Mouse (Mus musculus) layer of hippocampus, postnatal 10 days (tissue): ENCODE data around the gene Dixdc1. TPM values are rescaled to one million over a fixed set of nuclear protein-coding genes. Genes with fewer than 3 reads are reported as not detected.

Experiments
- DNase-seq, 2 experiments: peaks; one replicate each; pipeline ENCODE4 v3.0.0; 2021; ENCODE audit warnings: low spot score in 2 of 2
- long read RNA-seq: library from polyadenylated mRNA; stranded (forward); transcript quantifications from one replicate; pipeline ENCODE4 v2.0.0, GENCODE M21; 2023
- total RNA-seq, 2 experiments: library from RNA; stranded (reverse); gene quantifications; 2 replicates each; pipeline ENCODE4 v1.2.3; 2021

Gene Dixdc1
- 10 to 100 TPM; 65.0 to 66.6 TPM for total RNA-seq
- long read RNA-seq, partial matches to known transcripts, result 1 of 19 reads
- long read RNA-seq, other reads (novel, unspliced or antisense), result 16 of 19 reads

DNA sequence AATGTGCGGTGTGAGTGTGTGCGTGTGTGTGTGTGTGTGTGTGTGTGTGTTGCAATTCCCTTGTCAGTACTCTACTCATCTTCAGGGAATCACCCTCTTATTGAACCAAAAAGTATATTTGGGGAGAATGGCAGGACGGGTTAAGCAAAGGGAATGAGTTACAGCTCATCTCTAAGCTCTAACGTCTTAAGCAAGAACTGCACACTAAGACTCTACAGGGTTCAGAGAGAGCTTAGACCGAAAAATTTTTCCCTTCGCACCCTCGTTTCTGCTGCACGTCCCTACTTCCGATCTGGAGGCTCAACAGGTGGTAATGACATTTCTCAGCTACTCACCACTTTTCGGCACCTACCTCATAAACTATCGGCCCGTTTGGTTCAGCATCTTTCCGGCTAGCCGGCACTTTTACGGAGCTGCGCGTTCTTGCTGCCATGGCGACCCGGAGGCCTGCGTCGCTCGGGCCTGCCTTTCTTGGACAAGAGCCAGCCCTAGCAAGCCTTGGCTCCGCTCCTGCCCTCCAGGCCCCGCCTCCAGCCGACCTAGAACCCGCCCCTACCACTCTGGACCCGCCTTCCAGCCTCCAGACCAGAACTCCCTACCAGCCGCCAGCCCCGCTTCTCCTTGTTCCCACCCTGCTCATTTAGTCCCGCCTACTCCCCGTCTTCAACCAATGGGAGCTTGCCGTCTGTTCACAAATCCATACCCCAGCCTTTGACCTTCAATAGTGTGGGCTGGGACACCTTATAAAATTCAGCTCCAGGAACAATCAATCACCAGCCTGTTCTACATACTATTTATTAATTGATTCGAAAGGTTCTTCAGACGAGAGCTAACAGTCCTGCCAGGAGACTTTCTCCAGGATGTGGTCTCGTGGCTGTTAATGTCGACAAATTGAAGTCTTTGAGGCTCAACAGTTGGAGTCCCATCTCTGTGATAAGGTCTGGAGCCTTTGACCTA, at the start of gene Dixdc1:
Gene Dixdc1 (minus strand): TSS at position 604 of the 957 bp plus-strand sequence.
- peak; percentile 94 for DNase-seq

DNA sequence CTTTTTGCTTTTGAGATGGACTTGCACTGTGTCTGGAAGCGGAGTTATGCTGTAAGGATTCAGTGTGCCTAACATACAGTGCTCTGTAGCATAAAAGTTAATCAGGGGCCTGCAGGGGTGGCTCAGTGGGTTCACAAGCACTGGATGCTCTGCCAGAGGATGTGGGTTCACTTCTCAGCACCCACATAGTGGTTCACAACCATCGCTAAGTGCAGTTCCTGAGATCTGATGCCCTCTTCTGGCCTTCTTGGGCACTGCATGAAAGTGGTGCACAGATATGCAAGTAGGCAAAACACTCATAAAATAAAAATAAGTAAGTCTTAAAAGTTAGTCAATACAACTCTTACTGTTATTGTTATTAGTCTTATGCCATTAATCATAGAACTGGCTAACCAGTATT, 42.8 kb upstream of the Dixdc1 start:
- DNase-seq, result peak; percentile 48 to 50

DNA sequence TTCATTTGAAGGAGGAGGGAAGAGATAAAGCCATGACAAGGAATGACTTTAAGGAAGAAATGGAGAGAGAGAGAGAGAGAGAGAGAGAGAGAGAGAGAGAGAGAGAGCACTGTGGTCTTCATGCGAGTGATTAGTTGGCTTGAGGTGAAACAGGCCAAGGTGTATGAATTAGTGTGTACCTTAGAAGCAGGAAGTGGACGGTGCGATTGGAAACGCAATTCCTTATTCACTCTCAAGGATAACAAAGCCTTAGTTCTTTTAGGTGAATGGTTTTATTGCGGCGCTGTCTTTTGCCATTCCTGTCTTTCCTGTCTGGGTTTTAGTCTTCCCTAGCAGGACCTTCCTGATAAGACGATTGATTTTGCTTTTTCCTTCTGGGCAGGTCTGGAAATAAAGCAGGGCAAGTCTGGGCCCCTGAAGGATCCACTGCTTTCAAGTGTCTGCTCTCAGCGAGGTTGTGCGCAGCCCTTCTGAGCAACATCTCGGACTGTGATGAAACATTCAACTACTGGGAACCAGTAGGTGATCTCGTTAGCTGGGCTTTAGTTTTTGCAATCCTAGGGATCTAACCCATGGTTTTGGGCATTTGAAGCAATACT, 36.9 kb upstream of the Dixdc1 start:
- no peak for DNase-seq

DNA sequence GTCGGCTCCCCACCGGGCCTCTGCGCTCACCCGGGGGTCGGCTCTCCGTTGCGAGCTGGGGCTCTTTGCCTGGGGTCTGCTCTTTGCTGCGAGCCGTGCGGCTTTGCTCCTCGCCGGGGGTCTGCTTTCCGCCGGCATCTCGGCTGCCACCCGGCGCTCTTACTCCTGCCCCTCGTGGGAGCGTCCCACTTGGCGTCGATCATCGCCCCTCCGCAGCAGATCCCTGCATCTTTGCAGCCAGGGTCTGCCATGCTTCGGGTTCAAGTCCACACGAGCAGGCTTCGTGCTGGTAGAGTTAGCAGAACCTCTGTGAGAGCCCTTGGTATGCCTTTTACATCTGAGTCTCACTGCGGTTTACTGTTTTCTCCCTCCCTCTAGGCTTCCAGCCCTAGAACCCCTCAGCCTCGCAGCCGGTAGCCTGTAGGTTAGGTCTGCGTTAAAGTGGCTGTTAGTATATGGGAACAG, 36.4 kb upstream of the Dixdc1 start:
- DNase-seq, result peak; percentile 34 to 40

DNA sequence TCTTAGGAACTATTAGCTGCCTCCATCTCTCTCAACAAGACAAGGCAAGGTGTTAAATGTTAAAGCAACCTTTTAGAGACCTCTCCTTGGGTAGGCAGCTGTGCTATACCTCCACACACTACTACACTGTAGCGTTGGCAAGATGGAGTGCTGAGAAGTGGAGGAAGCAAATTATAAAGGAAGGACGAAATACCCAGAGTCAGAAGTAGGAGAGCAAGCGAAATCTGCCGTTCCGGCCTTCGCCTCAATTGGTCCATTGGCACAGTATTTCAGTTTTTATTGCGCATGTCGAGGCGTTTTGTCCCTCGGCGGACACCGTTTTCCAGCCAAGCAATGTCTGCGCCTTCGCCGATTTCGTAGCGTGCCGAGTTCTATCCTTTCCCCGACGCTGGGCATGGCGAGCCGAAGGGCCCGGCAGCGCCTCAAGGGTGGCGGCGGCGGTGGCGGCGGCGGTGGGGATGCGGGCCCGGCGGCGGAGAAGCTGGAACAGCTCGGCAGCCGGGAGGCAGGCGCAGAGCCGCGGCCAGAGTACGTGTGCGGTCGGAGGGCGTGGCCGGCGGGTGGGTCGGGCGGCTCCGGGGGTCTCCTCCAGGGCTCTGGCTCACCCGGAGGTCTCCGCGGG, 35.8 kb upstream of the Dixdc1 start, which contains the start of the genes Alg9 and 1110032A03Rik:
Gene Alg9 (plus strand): TSS at position 29 of the 622 bp plus-strand sequence.
Gene 1110032A03Rik (minus strand): TSS at position 530 of the 622 bp plus-strand sequence.
- DNase-seq, result peak; percentile 90 to 93

DNA sequence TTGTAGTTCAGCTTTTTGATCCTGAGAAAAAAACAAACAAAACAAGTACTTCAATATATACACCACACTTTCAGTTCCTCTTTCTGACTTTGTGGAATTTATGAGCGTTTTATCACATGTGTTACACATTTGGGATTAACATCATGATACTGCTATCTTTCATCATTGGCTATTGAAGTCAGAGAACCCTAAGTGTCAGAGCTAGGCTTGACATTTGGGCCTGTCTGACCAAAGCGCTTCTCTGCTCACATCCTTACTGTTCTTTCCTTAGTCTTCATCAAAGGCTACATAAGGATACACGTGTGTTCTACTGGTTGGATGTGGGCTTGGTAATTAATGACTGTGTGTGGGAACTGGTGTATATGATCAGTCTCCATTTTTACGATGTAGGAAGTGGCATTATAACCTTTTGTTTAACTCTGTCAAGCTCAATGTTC, 34.7 kb upstream of the Dixdc1 start:
- no peak for DNase-seq

DNA sequence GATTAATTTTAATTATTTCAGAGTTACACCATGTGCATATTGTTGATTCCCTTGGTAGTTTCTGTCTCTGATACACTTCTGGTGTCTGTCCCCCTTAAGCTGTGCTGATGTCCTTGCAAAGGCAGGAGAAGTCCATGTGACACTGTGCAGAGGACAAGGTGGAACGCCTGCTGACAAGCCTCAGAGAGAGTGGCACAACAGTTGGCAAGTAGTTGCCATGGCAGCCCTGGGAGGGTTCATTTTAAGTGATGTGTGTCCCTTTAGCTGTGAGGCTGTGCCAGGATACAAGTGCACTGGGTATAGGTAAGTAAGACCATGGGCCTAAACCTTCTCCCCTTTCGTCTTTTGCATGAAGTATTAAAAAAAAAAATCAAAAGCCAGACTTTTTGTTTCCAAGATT, 30.7 kb upstream of the Dixdc1 start:
- no peak for DNase-seq

DNA sequence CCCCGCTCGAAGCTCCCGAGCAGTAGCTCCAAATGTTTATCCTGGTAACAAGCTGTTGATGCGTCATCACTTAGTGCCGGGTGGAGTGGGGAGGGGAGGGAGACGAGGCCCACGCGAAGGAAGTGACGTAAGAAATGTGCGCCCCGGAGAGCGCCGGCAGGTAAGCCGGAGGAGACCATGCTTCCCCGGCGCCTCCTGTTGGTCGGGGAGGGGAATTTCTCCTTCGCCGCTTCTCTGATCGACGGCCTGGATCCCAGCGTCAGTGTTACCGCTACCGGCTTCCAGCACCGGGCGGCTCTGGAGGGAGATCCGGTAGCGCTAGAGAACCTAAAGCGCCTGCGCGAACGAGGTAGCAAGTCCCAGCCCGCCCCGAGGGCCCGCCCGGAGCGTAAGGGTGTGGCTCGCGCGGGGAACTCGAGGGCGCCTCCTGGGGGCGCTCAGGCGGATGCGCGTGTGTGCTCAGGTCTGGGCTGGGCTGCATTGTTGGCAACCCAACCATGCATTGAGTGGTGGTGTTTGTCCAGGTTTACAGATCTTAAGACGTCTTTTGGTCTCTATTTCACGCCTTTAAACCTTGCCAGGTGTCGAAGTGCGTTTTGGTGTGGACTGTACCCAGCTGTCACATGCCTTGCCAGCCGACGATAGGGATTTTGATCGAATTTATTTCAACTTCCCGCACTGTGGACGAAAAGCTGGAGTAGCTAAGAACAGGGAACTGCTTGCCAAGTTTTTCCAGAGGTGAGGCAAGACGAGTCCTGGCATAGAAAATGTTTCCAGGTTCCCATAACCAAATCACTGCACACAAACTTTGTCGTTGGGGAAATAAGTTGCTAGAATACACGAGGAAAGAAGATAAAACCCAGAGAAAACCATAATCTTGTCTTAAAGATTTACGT, 29.0 kb upstream of the Dixdc1 start, which contains the start of gene Fdxacb1:
Gene Fdxacb1 (plus strand): TSS at position 130 of the 896 bp plus-strand sequence.
- peak; percentile 98 for DNase-seq

DNA sequence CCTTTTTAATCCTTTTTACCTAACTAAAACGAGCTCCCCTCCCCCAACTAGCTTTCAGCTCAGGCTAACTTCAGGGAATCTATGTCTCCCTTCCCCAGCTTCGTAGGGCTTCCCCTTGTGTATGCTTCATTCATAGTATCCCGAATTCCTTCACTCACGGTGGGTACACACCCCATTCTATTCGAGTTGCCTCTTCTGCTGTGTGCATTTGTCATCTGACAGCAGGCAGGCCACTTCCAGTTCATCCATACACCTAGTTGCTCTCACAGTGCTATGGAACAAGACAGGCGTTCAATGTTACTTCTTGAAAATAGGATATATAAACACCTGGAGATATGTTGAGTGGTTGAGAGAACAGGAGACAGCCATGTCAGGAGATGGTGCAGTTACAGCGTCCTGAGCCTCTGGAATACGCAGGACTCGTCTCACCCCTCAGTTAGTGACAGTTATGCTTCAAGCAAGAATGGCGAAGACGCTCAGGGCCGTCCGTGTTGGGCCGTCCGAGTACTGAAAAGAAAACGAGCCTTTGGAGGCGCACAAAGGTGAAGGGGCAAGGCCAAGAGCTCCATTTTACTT, 28.3 kb upstream of the Dixdc1 start:
- no peak for DNase-seq

DNA sequence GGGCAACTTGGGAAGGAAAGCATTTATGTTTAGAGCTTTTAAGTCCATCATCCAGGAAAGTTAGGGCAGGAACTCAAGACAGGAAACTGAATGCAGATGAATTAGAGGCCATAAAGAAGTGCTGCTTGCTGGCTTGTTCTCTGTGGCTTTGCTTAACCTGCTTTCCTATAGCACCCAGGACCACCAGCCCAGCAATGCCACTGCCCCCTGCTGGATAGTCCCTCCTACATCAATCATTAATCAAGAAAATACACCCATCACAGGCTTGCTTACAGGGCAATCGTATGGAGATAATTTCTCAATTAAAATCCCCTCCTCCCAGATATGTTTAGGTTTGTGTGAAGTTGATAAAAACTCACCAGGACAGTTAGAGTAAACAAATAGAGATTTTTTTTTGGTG, 24.0 kb upstream of the Dixdc1 start:
- DNase-seq, result peak in 1 of 2 experiments; percentile 58

DNA sequence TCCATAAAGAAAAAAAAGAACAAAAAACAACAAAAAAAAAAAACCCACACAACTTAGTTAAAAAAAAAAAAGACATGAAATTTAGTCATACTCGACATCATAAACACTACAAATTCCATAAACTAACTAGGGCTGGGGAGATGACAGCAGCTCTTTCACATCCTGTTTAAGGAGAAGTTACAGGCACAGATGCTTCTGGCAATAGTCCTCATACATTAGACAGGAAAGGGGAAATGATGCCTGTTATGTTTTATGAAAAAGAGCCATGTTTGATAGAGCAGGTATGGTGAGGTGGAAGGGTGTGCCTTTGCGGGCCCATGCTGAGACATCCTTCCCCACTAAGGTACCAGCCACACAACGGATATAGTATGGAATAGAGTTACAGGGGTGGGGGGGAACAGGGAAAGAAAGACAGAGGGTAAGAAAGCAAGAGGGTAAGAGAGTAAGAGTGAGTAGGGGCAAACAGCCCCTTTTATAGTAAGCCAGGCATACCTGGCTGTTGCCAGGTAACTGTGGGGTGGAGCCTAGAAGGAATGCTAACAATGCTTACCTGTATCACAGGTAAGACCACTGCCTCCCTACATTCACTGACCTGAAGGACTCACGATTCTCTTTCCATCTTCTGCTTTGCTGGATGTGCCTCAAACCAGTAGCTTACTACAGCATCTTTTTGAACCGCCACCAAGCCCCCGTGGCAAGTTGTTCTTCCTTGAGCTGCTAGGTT, 22.4 kb upstream of the Dixdc1 start:
- DNase-seq, result no peak

DNA sequence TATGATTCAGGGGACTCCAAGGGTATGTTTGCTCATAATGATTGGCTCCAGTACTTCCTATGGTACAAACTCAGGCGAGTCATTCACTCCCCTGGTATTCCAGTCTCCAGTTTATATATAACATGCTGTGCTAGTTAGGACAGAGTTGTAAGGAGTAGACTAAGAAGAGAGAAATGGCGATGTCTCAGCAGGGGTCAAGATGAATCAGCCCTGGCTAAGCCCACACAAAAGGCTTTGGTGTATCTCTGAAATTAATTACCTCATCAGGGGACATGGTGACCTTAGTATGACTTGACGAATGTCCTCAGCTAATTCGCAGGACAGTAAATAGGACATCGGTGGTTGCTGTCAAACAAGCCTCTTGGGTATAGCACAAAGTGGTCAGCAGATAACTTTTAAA, 17.4 kb upstream of the Dixdc1 start:
- no peak for DNase-seq

DNA sequence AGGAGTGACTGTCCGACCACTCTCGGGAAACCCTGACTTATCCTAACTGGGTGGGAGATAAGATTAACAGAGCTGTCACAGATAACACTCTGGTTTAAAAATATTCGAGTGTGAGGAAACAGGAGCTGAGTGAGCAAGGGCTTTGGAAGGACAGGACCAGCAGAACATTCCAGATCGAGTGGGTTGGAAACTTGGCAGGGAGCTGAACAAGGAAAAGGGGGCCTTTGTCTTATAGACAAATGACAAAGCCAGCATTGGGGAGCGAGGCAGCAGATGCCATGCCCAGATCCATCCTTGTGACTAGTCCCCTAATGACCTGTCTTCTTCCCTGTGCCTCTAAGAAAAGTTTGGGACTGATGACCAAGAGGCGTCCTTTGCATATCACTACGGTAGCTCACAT, 14.6 kb upstream of the Dixdc1 start:
- DNase-seq, result no peak

DNA sequence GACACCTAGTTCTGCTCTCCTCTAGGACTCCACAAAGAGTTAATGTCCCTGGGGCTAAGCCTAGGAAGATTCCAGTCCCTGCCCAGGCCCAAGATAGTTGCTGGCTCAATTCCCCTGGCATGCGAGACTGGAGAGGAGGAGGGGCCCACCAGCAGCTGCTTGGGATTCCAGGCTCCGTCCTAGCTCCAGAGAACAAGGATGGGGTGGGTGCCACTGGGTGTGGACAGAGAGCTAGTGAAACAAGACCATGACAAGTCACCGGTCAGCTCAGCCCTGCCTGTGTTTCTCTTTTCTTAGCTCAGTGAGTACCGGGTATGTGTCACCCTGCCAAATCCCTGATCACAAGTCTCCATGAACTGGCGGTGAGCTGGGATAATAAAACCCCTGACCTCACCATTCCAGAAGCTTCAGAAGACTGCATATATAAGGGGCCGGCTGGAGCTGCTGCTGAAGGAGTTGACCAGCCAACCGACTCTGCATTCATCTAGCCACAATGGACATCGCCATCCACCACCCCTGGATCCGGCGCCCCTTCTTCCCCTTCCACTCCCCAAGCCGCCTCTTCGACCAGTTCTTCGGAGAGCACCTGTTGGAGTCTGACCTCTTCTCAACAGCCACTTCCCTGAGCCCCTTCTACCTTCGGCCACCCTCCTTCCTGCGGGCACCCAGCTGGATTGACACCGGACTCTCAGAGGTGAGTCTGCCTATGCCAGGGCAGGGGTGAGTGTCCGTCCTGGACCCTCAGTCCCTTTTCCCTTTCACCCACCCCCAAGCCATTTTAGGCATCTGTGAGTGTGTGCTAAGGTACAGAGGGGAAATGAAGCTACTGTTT, 13.7 kb upstream of the Dixdc1 start:
- DNase-seq, result peak; percentile 67

DNA sequence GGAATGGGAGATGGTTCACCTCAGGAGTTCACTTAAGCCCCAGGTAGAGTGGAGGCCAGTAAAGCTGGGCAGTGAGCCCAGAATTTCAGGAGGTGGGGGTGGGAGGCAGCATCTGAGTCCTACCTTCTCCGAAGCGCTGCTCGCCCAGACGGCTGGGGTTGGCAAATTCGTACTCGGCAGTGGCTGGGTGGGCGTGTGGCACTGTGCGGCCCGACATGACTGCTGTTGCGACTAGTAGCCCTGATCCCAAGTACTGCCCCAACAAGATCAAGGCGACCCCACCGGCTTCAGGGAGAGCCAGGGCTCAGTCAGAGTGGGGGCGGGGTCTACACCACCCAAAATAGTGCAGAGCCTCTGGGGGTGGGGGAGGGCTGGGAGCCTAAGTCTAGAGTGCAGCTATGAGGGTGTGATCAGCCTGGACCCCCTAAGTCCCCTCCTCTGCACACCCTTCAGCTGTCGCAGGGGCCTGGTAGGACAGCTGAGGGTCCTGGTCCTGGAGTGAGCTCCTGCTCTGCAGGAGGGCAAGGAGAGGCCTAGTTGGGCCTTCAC, 12.8 kb upstream of the Dixdc1 start, which contains the start of gene Hspb2:
Gene Hspb2 (minus strand): TSS at position 301 of the 549 bp plus-strand sequence.
- DNase-seq, result no peak

DNA sequence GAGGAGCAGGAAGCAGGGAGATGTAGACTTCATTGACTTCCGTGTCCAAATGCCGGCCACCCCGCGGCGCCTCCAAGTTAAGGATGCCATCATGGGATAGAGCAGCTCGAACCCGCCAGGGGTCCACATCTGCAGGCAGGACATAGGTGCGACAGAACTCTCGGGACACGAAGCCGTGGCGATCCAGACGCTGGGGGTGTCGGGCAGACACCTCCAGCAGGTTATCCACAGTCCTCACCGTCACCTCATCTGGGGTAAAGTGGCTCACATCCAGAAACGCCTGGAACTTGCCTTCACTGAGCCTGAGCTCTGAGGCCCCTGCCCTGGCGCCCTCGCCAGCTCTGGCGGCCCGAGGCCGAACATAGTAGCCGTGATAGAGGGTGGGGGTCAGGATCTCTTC, 12.0 kb upstream of the Dixdc1 start, which contains the start of gene Cryab:
Gene Cryab (plus strand): TSS at position 3 of the 400 bp plus-strand sequence.
- DNase-seq, result no peak

DNA sequence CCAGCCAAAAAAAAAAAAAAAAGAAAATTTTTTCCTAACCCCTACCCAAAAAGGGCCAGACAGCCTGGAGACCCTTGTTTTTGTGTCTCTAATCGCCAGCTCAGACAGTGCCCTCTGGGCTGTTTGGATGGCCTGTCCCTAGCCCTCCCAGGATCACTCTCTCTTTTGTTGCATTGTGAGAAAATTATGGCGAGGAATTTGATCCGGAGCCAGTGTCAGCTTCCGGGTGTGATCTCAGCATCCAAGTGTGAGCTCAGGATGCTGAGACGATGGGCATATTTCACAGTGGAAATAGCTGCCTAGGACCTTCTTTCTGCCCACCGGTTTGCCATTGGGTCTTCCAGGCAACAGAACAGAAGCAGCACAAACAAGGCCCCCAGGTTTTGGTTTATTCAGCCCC, 11.4 kb upstream of the Dixdc1 start:
- DNase-seq, result no peak

DNA sequence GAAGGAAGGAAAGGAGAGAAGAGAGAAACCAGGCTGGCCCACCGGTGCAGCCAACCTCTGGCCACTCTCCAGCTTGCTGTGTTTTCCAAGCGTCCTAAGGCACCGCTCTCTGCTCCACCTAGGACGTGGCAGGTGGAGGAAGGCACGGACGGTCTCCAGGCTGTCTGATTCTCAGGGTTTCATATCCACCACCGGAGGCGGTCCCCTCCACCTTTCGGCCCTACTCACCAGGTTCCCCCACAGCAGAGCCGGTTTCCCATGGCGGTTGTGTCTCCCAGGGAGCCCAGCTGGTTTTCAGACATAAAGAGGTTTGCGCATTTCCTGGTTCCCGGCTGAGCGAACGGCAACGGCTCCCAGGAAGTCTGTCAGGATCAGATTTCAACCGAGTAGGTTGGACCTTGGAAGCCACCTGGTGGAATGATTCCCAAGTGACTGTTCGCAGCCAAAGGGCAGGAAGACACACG, 6.9 kb upstream of the Dixdc1 start, which contains the start of gene 2310030G06Rik:
Gene 2310030G06Rik (minus strand): TSS at position 323 of the 464 bp plus-strand sequence.
- DNase-seq, result peak in 1 of 2 experiments; percentile 15
